Mouse (Mus musculus) gastrocnemius, postnatal 25 days (tissue): ENCODE data around the gene Naa15. TPM values are rescaled to one million over a fixed set of nuclear protein-coding genes. Genes with fewer than 3 reads are reported as not detected.

Experiments
- DNase-seq: peaks from one replicate; pipeline ENCODE4 v3.0.0; 2022
- total RNA-seq, 2 experiments: library from RNA; stranded (reverse); gene quantifications; 1 replicate in 1 of 2; 2 replicates in 1 of 2; pipeline ENCODE4 v1.2.3; 2021

The Naa15 gene
- total RNA-seq, 2 experiments from 2014 or later = 39.6 to 48.4 TPM

GRCm38 (mm10) chr3:51517467-51517866 is 102.5 kb downstream of the Naa15 start:
- no peak for DNase-seq

- DNase-seq = no peak
Observed at GRCm38 (mm10) chr3:51517878-51518762, 103.2 kb downstream of the Naa15 start.

- no peak for DNase-seq
Observed at GRCm38 (mm10) chr3:51518763-51519121, 103.8 kb downstream of the Naa15 start.

GRCm38 (mm10) chr3:51521262-51521661 is 106.3 kb downstream of the Naa15 start:
- no peak for DNase-seq

GRCm38 (mm10) chr3:51525186-51525785 is 110.3 kb downstream of the Naa15 start:
- no peak for DNase-seq

Other genes with a start within 250 kb of the Naa15 start
- 10 to 100 TPM; 23.0 to 29.3 TPM for gene Noct, start 190.7 kb upstream of the Naa15 start, total RNA-seq
- gene Elf2, start 74.5 kb upstream of the Naa15 start, total RNA-seq = 10 to 100 TPM; 44.3 to 46.1 TPM
- not detected for gene Mgarp, start 18.4 kb upstream of the Naa15 start, total RNA-seq
- gene Ndufc1, start 6.2 kb upstream of the Naa15 start, total RNA-seq = 1,000 to 10,000 TPM; 1,156 to 1,193 TPM
- 1 to 10 TPM; 7.3 to 8.3 TPM for gene Rab33b, start 68.8 kb downstream of the Naa15 start, total RNA-seq
- 100 to 1,000 TPM; 131 to 158 TPM for gene Setd7, start 145.7 kb downstream of the Naa15 start, total RNA-seq
- gene Mgst2, start 245.2 kb downstream of the Naa15 start, total RNA-seq = under 1 TPM; 0.80 to 0.87 TPM